Mouse (Mus musculus): ENCODE measurements around the gene Gtf3c2. TPM values are rescaled to one million over a fixed set of nuclear protein-coding genes. Genes with fewer than 3 reads are reported as not detected.

Gene Gtf3c2
- polyA plus RNA-seq, 2 experiments: 47.1 to 130 TPM

DNA sequence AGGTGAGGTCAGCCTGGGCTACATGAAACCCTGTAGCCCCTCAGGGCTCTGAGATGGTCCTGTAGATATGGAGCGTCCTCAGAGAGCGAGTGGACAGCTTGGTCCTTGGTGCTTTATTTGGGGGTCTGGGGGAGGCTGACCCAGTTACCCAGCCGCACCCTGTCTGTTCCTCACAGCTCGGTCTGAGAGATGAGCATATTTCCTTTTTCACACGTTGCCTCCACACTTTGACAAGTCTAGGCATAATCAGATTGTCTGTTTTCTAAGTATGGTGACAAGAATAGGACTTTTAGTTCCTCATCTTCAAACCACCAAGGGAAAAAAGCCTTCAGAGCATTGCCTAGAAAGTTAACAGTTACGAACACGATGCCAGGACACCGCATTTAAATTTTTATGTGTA lies 58.8 kb downstream of the Gtf3c2 start:
- Histone ChIP-seq H3K27me3 (ENCODE audit: control insufficient read depth, insufficient read depth, low read length) (no peaks in the 10 kb centered on the region), H3K9ac (ENCODE audit: low read depth, low read length, severe bottlenecking) (no peak overlapping the region), H3K36me3 (ENCODE audit: control insufficient read depth, insufficient read depth, low read length) (no peaks in the 10 kb centered on the region), H3K4me3 (replicated peaks; ENCODE audit: low read length) (no peak overlapping the region), H3K9me3 (ENCODE audit: control insufficient read depth, low read length) (no peaks in the 10 kb centered on the region), H3K27ac (replicated peaks; ENCODE audit: low read depth, low read length) (no peak overlapping the region), H3K4me1 (ENCODE audit: control insufficient read depth, insufficient read depth, low read length) (no peaks in the 10 kb centered on the region), H3K4me2 (replicated peaks; ENCODE audit: low read depth, low read length, severe bottlenecking) (no peak overlapping the region)
- no peak for ATAC-seq (ENCODE audit: low FRiP score, low read depth)
- 78% methylated on average over 8 of the region's 8 CpGs for WGBS
- no peak for TF ChIP-seq POLR2A (IDR thresholded peaks at IDR 0.05; ENCODE audit: borderline replicate concordance, extremely low read depth, insufficient read depth, insufficient read length)
- no peak for DNase-seq (ENCODE audit: low spot score)

DNA sequence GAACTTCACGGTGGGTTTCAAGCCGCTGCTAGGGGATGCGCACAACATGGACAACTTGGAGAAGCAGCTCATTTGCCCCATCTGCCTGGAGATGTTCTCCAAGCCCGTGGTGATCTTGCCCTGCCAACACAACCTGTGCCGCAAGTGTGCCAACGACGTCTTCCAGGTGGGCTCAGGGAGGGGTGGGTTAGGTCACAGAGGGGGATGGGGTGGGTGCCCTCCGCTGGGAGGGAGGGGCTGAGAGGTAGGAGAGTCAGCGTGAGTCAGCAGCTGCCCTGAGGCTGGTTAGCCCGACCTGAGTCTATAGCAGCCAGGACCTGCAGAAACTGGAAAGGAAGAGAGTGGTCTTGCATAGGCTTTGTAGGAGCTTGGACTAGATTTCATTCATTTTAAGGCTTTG lies 63.0 kb downstream of the Gtf3c2 start:
- no peak for TF ChIP-seq POLR2A (IDR thresholded peaks at IDR 0.05; ENCODE audit: borderline replicate concordance, extremely low read depth, insufficient read depth, insufficient read length)
- H3K9me3 ChIP-seq (ENCODE audit: control insufficient read depth, low read length): no peaks in the 10 kb centered on the region
- no peak overlapping the region for H3K4me2 ChIP-seq (replicated peaks; ENCODE audit: low read depth, low read length, severe bottlenecking)
- no peak for DNase-seq (ENCODE audit: low spot score)
- H3K36me3 ChIP-seq (ENCODE audit: control insufficient read depth, insufficient read depth, low read length): no peaks in the 10 kb centered on the region
- 35% methylated on average over 10 of the region's 10 CpGs for WGBS
- no peaks in the 10 kb centered on the region for H3K4me1 ChIP-seq (ENCODE audit: control insufficient read depth, insufficient read depth, low read length)
- no peak overlapping the region for H3K27ac ChIP-seq (replicated peaks; ENCODE audit: low read depth, low read length)
- no peak overlapping the region for H3K9ac ChIP-seq (ENCODE audit: low read depth, low read length, severe bottlenecking)
- no peak overlapping the region for H3K4me3 ChIP-seq (replicated peaks; ENCODE audit: low read length)
- H3K27me3 ChIP-seq (ENCODE audit: control insufficient read depth, insufficient read depth, low read length): no peaks in the 10 kb centered on the region
- ATAC-seq (ENCODE audit: low FRiP score, low read depth): no peak

DNA sequence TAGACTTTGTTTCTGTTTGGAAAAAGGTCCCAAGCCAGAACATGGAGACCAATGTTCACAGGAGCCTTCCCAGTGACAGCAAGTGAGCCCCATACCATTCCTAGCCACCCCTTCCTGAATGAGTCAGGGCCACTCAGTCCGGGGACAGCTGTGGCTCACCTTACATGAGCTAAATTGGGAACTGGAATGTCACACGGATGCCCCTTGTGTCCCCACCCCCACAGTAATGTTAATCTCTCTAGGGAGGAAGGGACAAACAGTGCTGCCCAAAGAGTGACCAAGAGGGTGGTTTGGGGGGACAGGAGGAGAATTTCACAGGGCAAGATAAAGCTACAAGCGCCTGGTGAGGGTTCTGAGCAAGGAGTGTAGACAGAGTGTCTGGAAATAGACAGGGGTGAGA lies 63.6 kb downstream of the Gtf3c2 start, which contains the start of gene Trim54:
Gene Trim54 (plus strand): TSS at position 359 of the 400 bp plus-strand sequence.
- TF ChIP-seq POLR2A (IDR thresholded peaks at IDR 0.05; ENCODE audit: borderline replicate concordance, extremely low read depth, insufficient read depth, insufficient read length): no peak
- no peaks in the 10 kb centered on the region for H3K36me3 ChIP-seq (ENCODE audit: control insufficient read depth, insufficient read depth, low read length)
- no peaks in the 10 kb centered on the region for H3K9me3 ChIP-seq (ENCODE audit: control insufficient read depth, low read length)
- no peaks in the 10 kb centered on the region for H3K4me1 ChIP-seq (ENCODE audit: control insufficient read depth, insufficient read depth, low read length)
- H3K4me2 ChIP-seq (replicated peaks; ENCODE audit: low read depth, low read length, severe bottlenecking): no peak within 1 kb of the TSS
- no peak within 1 kb of the TSS for H3K27ac ChIP-seq (replicated peaks; ENCODE audit: low read depth, low read length)
- DNase-seq (ENCODE audit: low spot score): no peak
- WGBS: 37% methylated on average over 3 of the region's 3 CpGs
- no peak within 1 kb of the TSS for H3K9ac ChIP-seq (ENCODE audit: low read depth, low read length, severe bottlenecking)
- no peak for ATAC-seq (ENCODE audit: low FRiP score, low read depth)
- no peaks in the 10 kb centered on the region for H3K27me3 ChIP-seq (ENCODE audit: control insufficient read depth, insufficient read depth, low read length)
- no peak within 1 kb of the TSS for H3K4me3 ChIP-seq (replicated peaks; ENCODE audit: low read length)

DNA sequence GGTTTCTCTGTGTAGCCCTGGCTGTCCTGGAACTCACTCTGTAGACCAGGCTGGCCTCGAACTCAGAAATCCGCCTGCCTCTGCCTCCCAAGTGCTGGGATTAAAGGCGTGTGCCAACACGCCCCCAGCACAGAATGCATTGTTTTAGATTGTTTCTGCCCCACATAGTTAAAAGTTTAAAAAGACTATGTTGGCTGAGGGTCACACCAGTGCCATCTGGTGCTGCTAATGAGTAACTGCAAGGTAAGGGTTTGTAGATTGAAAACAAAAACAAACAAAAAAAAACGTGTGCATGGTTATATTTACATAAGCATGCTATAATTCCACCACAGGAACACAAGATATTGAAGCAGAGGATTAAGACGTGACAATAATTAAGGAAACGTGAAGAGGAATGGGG lies 69.2 kb downstream of the Gtf3c2 start:
- Histone ChIP-seq H3K27ac (replicated peaks; ENCODE audit: low read depth, low read length) (no peak overlapping the region), H3K9me3 (ENCODE audit: control insufficient read depth, low read length) (no peaks in the 10 kb centered on the region), H3K4me3 (replicated peaks; ENCODE audit: low read length) (no peak overlapping the region), H3K9ac (ENCODE audit: low read depth, low read length, severe bottlenecking) (no peak overlapping the region), H3K4me2 (replicated peaks; ENCODE audit: low read depth, low read length, severe bottlenecking) (no peak overlapping the region), H3K27me3 (ENCODE audit: control insufficient read depth, insufficient read depth, low read length) (no peaks in the 10 kb centered on the region), H3K4me1 (ENCODE audit: control insufficient read depth, insufficient read depth, low read length) (no peaks in the 10 kb centered on the region), H3K36me3 (ENCODE audit: control insufficient read depth, insufficient read depth, low read length) (no peaks in the 10 kb centered on the region)
- 36% methylated on average over 7 of the region's 7 CpGs for WGBS
- no peak for DNase-seq (ENCODE audit: low spot score)
- TF ChIP-seq POLR2A (IDR thresholded peaks at IDR 0.05; ENCODE audit: borderline replicate concordance, extremely low read depth, insufficient read depth, insufficient read length): no peak
- no peak for ATAC-seq (ENCODE audit: low FRiP score, low read depth)

DNA sequence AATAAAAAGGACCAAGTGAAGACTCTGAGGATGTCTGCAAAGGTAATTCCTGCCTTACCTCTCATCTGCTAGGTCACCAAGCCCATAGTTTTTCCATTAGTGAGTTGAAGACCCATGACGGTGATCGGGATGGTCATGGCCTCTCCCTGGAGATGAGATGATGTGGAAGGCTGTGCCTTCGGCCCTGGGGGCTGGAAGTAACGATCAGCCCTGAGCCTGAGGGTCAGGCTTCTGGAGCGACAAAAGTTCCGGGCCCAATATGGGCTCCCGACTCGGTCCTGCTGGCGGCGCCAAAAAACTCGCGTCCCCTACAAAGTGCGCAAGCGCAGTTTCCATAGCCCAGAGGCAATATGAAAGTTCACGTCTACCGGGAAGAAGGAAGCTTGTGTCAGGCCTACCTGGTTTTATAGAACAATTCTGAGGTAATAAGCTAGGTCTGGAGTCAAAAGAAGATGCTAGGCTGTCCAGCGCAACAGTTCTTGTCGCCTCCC lies 71.9 kb downstream of the Gtf3c2 start, which contains the start of gene Slc30a3:
Gene Slc30a3 (minus strand): TSS at position 238 of the 491 bp plus-strand sequence.
- 87% methylated on average over 18 of the region's 18 CpGs for WGBS
- H3K9ac ChIP-seq (ENCODE audit: low read depth, low read length, severe bottlenecking): no peak within 1 kb of the TSS

More for the DNA sequence above, 71.9 kb downstream of the Gtf3c2 start, which contains the start of gene Slc30a3:
- no peaks in the 10 kb centered on the region for H3K4me1 ChIP-seq (ENCODE audit: control insufficient read depth, insufficient read depth, low read length)
- H3K4me2 ChIP-seq (replicated peaks; ENCODE audit: low read depth, low read length, severe bottlenecking): no peak within 1 kb of the TSS
- H3K27ac ChIP-seq (replicated peaks; ENCODE audit: low read depth, low read length): no peak within 1 kb of the TSS
- no peak for ATAC-seq (ENCODE audit: low FRiP score, low read depth)
- no peak for TF ChIP-seq POLR2A (IDR thresholded peaks at IDR 0.05; ENCODE audit: borderline replicate concordance, extremely low read depth, insufficient read depth, insufficient read length)
- H3K27me3 ChIP-seq (ENCODE audit: control insufficient read depth, insufficient read depth, low read length): no peaks in the 10 kb centered on the region
- H3K36me3 ChIP-seq (ENCODE audit: control insufficient read depth, insufficient read depth, low read length): no peaks in the 10 kb centered on the region
- no peak within 1 kb of the TSS for H3K4me3 ChIP-seq (replicated peaks; ENCODE audit: low read length)
- no peaks in the 10 kb centered on the region for H3K9me3 ChIP-seq (ENCODE audit: control insufficient read depth, low read length)
- DNase-seq (ENCODE audit: low spot score): no peak

Other genes with a start within 250 kb of the Gtf3c2 start
- 19.8 and 21.5 TPM in 2 replicates for gene Cgref1, start 234.6 kb downstream of the Gtf3c2 start, polyA plus RNA-seq (2012; rRNA removed)
- gene Cgref1, start 234.6 kb downstream of the Gtf3c2 start, polyA plus RNA-seq (2014; fragmentation: Nextera tagmentation; extraction: Ambion mirVana): 15.1 and 20.9 TPM in 2 replicates
- 259 and 349 TPM in 2 replicates for gene Preb, start 219.8 kb downstream of the Gtf3c2 start, polyA plus RNA-seq (2012; rRNA removed)
- gene Preb, start 219.8 kb downstream of the Gtf3c2 start, polyA plus RNA-seq (2014; fragmentation: Nextera tagmentation; extraction: Ambion mirVana): 91.1 and 98.9 TPM in 2 replicates
- gene Tcf23, start 211.5 kb downstream of the Gtf3c2 start, polyA plus RNA-seq (2012; rRNA removed): 0.05 TPM in 1 of 2 replicates, not detected in the other
- not detected in 2 replicates for gene Tcf23, start 211.5 kb downstream of the Gtf3c2 start, polyA plus RNA-seq (2014; fragmentation: Nextera tagmentation; extraction: Ambion mirVana)
- 134 and 151 TPM in 2 replicates for gene Atraid, start 131.8 kb downstream of the Gtf3c2 start, polyA plus RNA-seq (2012; rRNA removed)
- gene Atraid, start 131.8 kb downstream of the Gtf3c2 start, polyA plus RNA-seq (2014; fragmentation: Nextera tagmentation; extraction: Ambion mirVana): 190 and 200 TPM in 2 replicates
- 25.3 and 33.9 TPM in 2 replicates for gene Slc5a6, start 131.2 kb downstream of the Gtf3c2 start, polyA plus RNA-seq (2012; rRNA removed)
- 11.0 and 11.4 TPM in 2 replicates for gene Slc5a6, start 131.2 kb downstream of the Gtf3c2 start, polyA plus RNA-seq (2014; fragmentation: Nextera tagmentation; extraction: Ambion mirVana)
- 49.1 and 62.5 TPM in 2 replicates for gene Cad, start 125.4 kb downstream of the Gtf3c2 start, polyA plus RNA-seq (2012; rRNA removed)
- gene Cad, start 125.4 kb downstream of the Gtf3c2 start, polyA plus RNA-seq (2014; fragmentation: Nextera tagmentation; extraction: Ambion mirVana): 28.3 and 29.4 TPM in 2 replicates
- gene Dnajc5g, start 73.9 kb downstream of the Gtf3c2 start, polyA plus RNA-seq (2012; rRNA removed): not detected in 2 replicates
- not detected in 2 replicates for gene Dnajc5g, start 73.9 kb downstream of the Gtf3c2 start, polyA plus RNA-seq (2014; fragmentation: Nextera tagmentation; extraction: Ambion mirVana)
- 0.82 and 0.86 TPM in 2 replicates for gene Slc30a3, start 71.9 kb downstream of the Gtf3c2 start, polyA plus RNA-seq (2012; rRNA removed)
- 0.53 and 0.91 TPM in 2 replicates for gene Slc30a3, start 71.9 kb downstream of the Gtf3c2 start, polyA plus RNA-seq (2014; fragmentation: Nextera tagmentation; extraction: Ambion mirVana)
- 8.1 and 8.7 TPM in 2 replicates for gene Trim54, start 63.4 kb downstream of the Gtf3c2 start, polyA plus RNA-seq (2012; rRNA removed)
- gene Trim54, start 63.4 kb downstream of the Gtf3c2 start, polyA plus RNA-seq (2014; fragmentation: Nextera tagmentation; extraction: Ambion mirVana): 4.9 and 6.2 TPM in 2 replicates
- gene Ucn, start 41.3 kb downstream of the Gtf3c2 start, polyA plus RNA-seq (2012; rRNA removed): 0.16 TPM in 1 of 2 replicates, not detected in the other
- 0.46 TPM in 1 of 2 replicates, not detected in the other for gene Ucn, start 41.3 kb downstream of the Gtf3c2 start, polyA plus RNA-seq (2014; fragmentation: Nextera tagmentation; extraction: Ambion mirVana)
- gene Mpv17, start 25.9 kb downstream of the Gtf3c2 start, polyA plus RNA-seq (2012; rRNA removed): 78.5 and 103 TPM in 2 replicates
- 49.4 and 61.8 TPM in 2 replicates for gene Mpv17, start 25.9 kb downstream of the Gtf3c2 start, polyA plus RNA-seq (2014; fragmentation: Nextera tagmentation; extraction: Ambion mirVana)
- gene Gm29609, start 233 bp downstream of the Gtf3c2 start, polyA plus RNA-seq (2012; rRNA removed): 3.9 and 4.3 TPM in 2 replicates
- gene Gm29609, start 233 bp downstream of the Gtf3c2 start, polyA plus RNA-seq (2014; fragmentation: Nextera tagmentation; extraction: Ambion mirVana): 0.70 and 0.96 TPM in 2 replicates
- gene Snx17, start 13.1 kb upstream of the Gtf3c2 start, polyA plus RNA-seq (2012; rRNA removed): 108 and 120 TPM in 2 replicates
- gene Snx17, start 13.1 kb upstream of the Gtf3c2 start, polyA plus RNA-seq (2014; fragmentation: Nextera tagmentation; extraction: Ambion mirVana): 139 and 144 TPM in 2 replicates
- 46.9 and 49.3 TPM in 2 replicates for gene Eif2b4, start 13.3 kb upstream of the Gtf3c2 start, polyA plus RNA-seq (2012; rRNA removed)
- 67.5 and 68.5 TPM in 2 replicates for gene Eif2b4, start 13.3 kb upstream of the Gtf3c2 start, polyA plus RNA-seq (2014; fragmentation: Nextera tagmentation; extraction: Ambion mirVana)
- gene Zfp513, start 22.2 kb upstream of the Gtf3c2 start, polyA plus RNA-seq (2012; rRNA removed): 58.8 and 77.1 TPM in 2 replicates
- 6.8 and 8.0 TPM in 2 replicates for gene Zfp513, start 22.2 kb upstream of the Gtf3c2 start, polyA plus RNA-seq (2014; fragmentation: Nextera tagmentation; extraction: Ambion mirVana)
- gene Ppm1g, start 40.5 kb upstream of the Gtf3c2 start, polyA plus RNA-seq (2012; rRNA removed): 91.2 and 118 TPM in 2 replicates
- 98.8 and 111 TPM in 2 replicates for gene Ppm1g, start 40.5 kb upstream of the Gtf3c2 start, polyA plus RNA-seq (2014; fragmentation: Nextera tagmentation; extraction: Ambion mirVana)
- gene Nrbp1, start 60.7 kb upstream of the Gtf3c2 start, polyA plus RNA-seq (2012; rRNA removed): 161 and 181 TPM in 2 replicates
- gene Nrbp1, start 60.7 kb upstream of the Gtf3c2 start, polyA plus RNA-seq (2014; fragmentation: Nextera tagmentation; extraction: Ambion mirVana): 157 and 166 TPM in 2 replicates
- 0.15 TPM in 1 of 2 replicates, not detected in the other for gene Gm9970, start 61.1 kb upstream of the Gtf3c2 start, polyA plus RNA-seq (2012; rRNA removed)
- gene Gm9970, start 61.1 kb upstream of the Gtf3c2 start, polyA plus RNA-seq (2014; fragmentation: Nextera tagmentation; extraction: Ambion mirVana): 0.40 TPM in 1 of 2 replicates, not detected in the other
- 25.2 and 31.4 TPM in 2 replicates for gene Krtcap3, start 71.5 kb upstream of the Gtf3c2 start, polyA plus RNA-seq (2012; rRNA removed)
- 10.2 and 16.4 TPM in 2 replicates for gene Krtcap3, start 71.5 kb upstream of the Gtf3c2 start, polyA plus RNA-seq (2014; fragmentation: Nextera tagmentation; extraction: Ambion mirVana)
- 53.3 and 64.2 TPM in 2 replicates for gene Ift172, start 111.0 kb upstream of the Gtf3c2 start, polyA plus RNA-seq (2012; rRNA removed)
- 41.6 and 46.1 TPM in 2 replicates for gene Ift172, start 111.0 kb upstream of the Gtf3c2 start, polyA plus RNA-seq (2014; fragmentation: Nextera tagmentation; extraction: Ambion mirVana)
- 174 and 211 TPM in 2 replicates for gene Fndc4, start 115.9 kb upstream of the Gtf3c2 start, polyA plus RNA-seq (2012; rRNA removed)
- 93.9 and 101 TPM in 2 replicates for gene Fndc4, start 115.9 kb upstream of the Gtf3c2 start, polyA plus RNA-seq (2014; fragmentation: Nextera tagmentation; extraction: Ambion mirVana)
- gene Gckr, start 117.3 kb upstream of the Gtf3c2 start, polyA plus RNA-seq (2012; rRNA removed): 0.47 and 1.2 TPM in 2 replicates
- 0.36 TPM in 1 of 2 replicates, not detected in the other for gene Gckr, start 117.3 kb upstream of the Gtf3c2 start, polyA plus RNA-seq (2014; fragmentation: Nextera tagmentation; extraction: Ambion mirVana)

Measured in limb, embryonic 14.5 days (tissue).